Mouse (Mus musculus) liver, embryonic 14 days (tissue): ENCODE measurements around the gene Emc6. TPM values are rescaled to one million over a fixed set of nuclear protein-coding genes. Genes with fewer than 3 reads are reported as not detected.

Source experiments
- polyA plus RNA-seq: library from polyadenylated mRNA; depleted of rRNA; stranded (reverse); fragments of >200 nt; gene quantifications from 2 replicates; pipeline ENCODE4 v1.2.3, GENCODE M21; 2012; rRNA removed

Emc6 gene
- 36.7 and 44.0 TPM in 2 replicates for polyA plus RNA-seq

DNA sequence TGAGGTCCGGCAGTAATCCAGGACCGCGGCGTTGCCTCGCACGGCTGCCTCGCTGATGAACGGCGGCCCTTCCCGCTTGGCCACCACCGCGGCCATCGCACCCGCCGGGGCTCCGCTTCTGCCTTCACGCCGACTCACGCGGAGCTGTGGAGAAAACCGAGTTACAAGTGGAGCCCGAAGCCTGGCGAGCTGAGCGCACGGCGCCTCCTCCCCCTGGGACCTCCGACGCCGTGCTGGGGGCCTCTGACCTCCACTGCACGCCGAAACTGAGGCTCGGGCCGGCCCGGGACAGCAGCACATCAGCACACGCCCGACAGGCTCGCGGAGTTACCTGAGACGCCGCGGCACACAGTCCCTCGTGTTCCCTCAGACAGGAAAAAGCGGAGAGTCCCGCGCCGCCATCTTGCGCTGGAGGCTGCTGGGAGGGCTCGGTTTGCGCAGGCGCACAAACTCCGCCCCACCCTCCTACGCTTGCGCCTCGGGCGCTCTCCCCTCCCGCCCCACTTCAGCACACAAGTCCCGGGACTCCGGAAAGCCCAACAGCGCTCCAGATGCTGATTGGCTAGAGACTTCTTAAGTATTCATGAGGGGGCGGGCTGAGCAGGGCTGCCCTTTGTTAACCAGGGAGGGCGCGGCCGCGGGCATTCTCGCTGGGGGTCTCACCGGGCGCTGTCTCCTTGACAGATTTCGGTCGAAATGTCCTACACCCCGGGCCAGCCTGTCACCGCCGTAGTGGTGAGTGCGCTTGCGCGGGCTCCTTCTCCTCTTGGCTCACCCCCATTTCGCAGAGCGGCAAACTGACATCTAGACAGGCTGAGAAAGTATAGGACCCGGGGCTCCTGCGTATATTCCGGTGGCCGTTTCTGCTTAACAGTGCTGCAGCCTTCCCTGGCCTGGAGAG is at the start of gene Emc6, which contains the start of gene Tax1bp3:
Emc6 (minus strand) TSS at position 430 of the 901 bp plus-strand sequence.
Tax1bp3 (plus strand) TSS at position 476 of the 901 bp plus-strand sequence.

DNA sequence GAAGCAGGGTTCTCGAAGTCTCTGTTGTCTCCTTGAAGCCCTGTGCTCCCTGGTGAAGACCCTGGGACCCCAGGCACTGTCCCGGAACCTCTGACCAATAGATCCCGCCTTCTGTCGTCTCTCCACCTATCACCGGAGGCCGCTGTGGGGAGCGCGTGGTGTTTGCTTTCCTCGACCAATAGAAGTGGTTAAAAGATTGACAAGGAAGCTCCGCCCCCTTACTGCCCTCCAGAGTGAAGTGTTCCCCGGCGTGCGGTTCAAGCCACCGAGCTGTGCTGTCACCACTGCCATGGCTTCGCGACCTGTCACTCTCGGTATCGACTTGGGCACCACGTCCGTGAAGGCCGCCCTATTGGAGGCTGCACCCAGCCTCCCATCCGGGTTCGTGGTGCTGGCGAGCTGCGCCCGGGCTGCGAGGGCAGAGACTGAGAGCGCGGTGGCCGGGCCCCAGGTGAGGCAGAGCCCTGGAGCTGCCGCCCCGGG is 22.4 kb upstream of the Emc6 start, which contains the start of gene Shpk:
Shpk (plus strand) TSS at position 231 of the 483 bp plus-strand sequence.

DNA sequence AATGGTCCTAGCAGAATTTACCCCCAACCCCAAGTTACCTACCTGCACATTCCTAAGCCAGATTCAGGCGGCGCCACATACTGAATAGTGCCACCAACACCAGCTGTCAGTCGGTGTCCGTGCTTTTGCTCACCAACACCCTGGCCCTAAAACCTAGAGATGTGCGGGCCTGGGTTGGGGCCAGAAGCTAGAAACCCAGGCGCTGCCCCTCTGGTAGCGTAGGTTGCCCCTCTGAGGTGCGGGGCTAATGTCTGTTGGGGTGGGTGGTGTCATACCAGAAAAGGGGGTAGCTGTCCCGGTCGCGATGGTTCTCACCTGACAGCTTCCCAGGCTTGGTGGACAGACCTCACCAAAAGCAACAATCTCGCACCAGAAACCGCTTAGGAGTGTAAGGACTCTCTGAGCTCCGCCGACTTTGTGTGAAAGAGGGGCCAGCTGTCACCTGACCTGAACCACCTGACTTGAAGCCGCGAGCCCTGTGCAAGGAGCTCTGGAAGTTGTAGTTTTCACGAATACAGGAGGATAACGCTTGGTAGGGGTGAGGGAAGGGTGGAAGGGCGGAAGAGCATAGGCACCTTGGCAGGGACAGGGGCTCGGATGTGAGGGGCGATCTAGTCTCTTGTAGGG is 21.9 kb upstream of the Emc6 start, which contains the start of gene Ctns:
Ctns (minus strand) TSS at position 440 of the 627 bp plus-strand sequence.

DNA sequence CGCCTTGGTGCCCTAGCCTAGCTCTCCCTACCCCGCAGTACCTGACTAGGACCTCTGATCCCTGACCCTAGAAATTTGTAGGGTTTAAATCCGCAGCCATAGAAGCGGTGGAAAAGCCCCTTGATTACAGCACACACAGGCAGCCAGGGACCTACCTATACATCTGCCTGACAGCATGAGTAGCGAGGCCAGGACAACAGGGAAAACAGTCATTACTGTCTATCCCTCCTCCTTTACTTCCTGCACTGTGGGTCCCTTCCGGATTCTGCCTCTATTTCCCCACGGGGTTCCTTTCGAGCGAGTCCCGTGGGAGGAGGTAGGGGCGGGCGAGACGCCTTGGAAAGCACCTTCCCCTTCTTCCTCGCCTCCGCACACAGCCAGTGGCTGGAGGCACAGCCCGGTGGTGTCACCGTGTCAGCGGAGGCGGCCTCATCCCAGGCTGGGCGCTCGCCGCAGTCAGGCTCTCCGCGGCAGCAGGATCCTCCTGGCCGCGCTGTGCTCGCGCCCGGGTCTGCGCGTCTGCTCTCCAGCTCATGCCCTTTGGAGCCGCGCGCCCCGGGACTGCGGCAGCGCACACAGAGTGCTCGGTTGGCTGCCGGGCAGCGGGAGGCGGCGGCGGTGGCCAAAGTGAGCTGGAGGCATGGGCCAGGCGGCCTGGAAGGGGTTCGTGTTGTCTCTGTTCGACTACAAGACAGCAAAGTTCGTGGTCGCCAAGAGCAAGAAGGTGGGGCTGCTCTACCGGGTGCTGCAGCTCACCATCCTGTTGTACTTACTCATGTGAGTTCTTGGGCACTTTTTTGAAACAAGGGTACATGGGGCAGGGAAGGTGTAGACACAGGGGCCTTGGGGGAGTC is 16.7 kb downstream of the Emc6 start, which contains the start of gene P2rx5:
P2rx5 (plus strand) TSS at position 465 of the 854 bp plus-strand sequence.

DNA sequence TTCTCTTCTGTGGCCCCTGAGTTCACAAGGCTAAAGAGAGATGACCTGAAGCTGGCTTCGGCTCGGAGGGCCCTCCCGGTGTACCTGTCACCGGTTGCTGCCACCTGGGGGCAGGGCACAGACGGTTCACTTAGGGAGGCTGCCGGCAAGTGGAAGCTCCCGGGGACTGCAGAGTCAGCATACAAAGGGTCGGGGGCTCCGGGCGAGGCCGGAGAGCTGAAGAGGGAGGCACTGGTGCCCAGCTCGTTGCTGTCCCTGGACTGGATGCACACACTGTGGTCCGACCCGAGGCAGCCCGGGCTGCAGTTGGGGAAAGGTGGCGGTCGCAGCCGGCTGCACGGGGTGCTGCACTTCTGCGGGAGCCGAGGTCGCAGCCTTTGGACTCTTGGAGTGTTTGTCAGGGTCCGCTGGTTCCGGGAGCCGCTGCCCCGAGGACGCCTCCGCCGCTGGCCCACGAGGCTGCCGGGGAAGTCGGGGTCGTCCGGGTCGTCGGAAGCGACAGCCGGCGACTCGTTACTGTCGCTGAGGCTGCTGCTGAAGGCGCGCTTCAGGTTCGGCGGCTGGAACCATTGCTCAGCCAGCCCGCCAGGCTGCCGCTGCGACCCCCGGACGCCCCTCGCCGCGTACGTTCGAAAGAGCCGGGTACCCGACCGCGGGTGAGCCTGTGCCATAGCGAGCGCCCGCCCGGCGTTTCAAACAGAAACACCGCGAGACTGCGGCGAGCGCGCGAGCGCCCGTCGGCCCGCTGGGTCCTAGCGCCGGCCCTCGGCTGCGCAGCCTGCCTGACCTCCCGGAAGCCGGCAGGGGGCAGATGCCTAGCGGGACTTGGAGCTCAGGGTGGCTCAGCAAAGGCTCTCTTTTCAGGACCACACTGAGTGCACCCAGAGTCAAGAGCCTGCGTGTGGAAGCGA is 39.0 kb downstream of the Emc6 start, which contains the start of gene Haspin:
Haspin (minus strand) TSS at position 704 of the 911 bp plus-strand sequence.

Other genes starting within 250 kb of the Emc6 start
- 6.0 and 7.0 TPM in 2 replicates for gene Atp2a3, start 215.9 kb downstream of the Emc6 start, polyA plus RNA-seq
- gene P2rx1, start 177.9 kb downstream of the Emc6 start, polyA plus RNA-seq, result 4.5 and 5.4 TPM in 2 replicates
- 0.67 and 0.74 TPM in 2 replicates for gene Camkk1, start 158.0 kb downstream of the Emc6 start, polyA plus RNA-seq
- 2.7 TPM in 2 replicates for gene Ncbp3, start 129.3 kb downstream of the Emc6 start, polyA plus RNA-seq
- gene Itgae, start 86.5 kb downstream of the Emc6 start, polyA plus RNA-seq, result 0.01 TPM in 2 replicates
- 5.2 and 6.4 TPM in 2 replicates for gene Haspin, start 38.7 kb downstream of the Emc6 start, polyA plus RNA-seq
- gene P2rx5, start 16.6 kb downstream of the Emc6 start, polyA plus RNA-seq, result 0.14 and 0.15 TPM in 2 replicates
- 9.2 and 11.6 TPM in 2 replicates for gene Tax1bp3, start within 50 bp of the Emc6 start, polyA plus RNA-seq
- 4.0 and 5.7 TPM in 2 replicates for gene Ctns, start 22.0 kb upstream of the Emc6 start, polyA plus RNA-seq
- 1.5 and 1.8 TPM in 2 replicates for gene Shpk, start 22.4 kb upstream of the Emc6 start, polyA plus RNA-seq
- gene Trpv1, start 57.3 kb upstream of the Emc6 start, polyA plus RNA-seq, result 0.01 TPM in 1 of 2 replicates, not detected in the other
- gene Trpv3, start 90.4 kb upstream of the Emc6 start, polyA plus RNA-seq, result 0.01 TPM in 2 replicates
- 2.6 and 3.1 TPM in 2 replicates for gene Aspa, start 152.6 kb upstream of the Emc6 start, polyA plus RNA-seq
- gene Gm49340, start 152.7 kb upstream of the Emc6 start, polyA plus RNA-seq, result 0.11 and 0.22 TPM in 2 replicates
- 2.4 and 3.1 TPM in 2 replicates for gene Spata22, start 152.7 kb upstream of the Emc6 start, polyA plus RNA-seq
- 0.14 TPM in 1 of 2 replicates, not detected in the other for gene Olfr20, start 173.7 kb upstream of the Emc6 start, polyA plus RNA-seq
- not detected in 2 replicates for gene Olfr376, start 194.2 kb upstream of the Emc6 start, polyA plus RNA-seq
- gene Olfr1, start 222.6 kb upstream of the Emc6 start, polyA plus RNA-seq, result not detected in 2 replicates